Mouse (Mus musculus) testis, postnatal 10 days (tissue): ENCODE data around the gene Lrrc46.
A peak's percentile ranks its signal among the peaks of the same experiment; 100 is the strongest.

ENCODE experiments used
- DNase-seq: peaks from one replicate; pipeline ENCODE4 v3.0.0; 2021; ENCODE audit warnings: low spot score

Gene Lrrc46

DNA sequence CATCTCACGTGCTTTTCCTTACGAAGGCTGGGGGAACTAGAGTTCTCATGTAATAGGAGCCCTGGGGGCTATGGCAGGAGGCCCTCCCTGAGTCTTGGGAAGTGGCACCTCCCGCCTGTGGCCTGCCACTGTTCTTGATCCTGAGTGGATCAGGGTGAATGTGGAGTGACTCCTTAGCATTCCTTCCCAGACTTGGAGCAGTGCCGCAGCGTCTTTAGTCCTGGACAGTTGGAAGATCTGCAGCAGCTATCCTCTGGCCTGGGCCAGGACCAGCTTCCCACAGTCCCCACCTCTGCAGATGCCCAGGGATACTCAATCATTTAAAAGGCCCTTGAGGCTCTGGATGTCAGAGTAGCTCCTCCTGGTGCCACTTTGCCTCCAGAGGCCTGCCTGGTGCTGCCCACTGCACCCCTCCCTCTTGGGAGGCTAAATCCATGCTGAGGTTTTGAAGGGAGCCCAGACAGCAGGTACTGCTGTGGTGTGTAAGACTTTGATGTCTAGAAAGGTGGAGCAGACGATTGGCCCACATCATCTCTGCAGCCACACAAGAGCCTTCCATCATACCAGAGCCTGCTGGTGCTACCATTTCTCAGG is 8.4 kb upstream of the Lrrc46 start:
- DNase-seq: no peak

DNA sequence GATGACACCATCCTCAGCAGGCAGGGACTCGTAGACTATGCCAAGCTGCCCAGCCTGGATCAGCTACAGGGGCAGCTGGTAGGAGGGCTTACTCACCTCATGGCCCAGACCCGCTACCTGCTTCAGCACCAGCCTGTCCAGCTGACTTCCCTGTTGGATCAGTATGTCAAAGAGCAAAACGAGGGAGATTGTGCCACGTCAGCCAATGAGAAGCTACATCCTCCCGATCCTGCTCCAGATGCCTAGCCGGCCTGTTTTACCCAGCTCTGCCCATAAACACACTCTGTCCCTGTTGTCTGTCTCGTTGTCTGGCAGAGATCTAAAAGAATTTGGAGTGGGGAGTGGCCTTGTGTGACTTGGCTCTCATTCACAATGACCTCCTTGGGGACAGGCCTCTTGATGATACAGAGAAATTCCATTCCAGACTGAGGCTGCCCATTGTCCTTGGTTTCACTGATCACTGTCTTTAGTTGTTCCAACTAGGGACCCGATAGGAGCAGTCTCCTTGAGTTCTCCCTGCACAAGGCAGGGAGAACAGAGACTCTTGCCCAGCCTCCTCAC is 7.0 kb upstream of the Lrrc46 start:
- DNase-seq: no peak

DNA sequence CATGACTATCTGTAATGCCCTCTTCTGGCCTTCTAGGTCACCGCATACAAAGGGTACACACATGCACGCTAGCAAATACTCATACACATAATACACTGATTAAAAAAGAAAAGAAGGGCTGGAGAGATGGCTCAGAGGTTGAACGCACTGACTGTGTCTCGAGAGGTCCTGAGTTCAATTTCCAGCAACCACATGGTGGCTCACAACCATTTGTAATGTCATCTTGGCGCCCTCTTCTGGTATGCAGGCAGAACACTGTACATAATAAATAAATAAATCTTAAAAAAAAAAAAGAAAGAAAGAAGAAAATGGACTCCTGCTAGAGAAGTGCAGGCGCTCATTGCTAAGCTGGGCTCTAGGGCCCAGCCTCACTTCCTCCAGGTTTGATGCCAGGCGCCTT is 4.7 kb upstream of the Lrrc46 start:
- DNase-seq: no peak

DNA sequence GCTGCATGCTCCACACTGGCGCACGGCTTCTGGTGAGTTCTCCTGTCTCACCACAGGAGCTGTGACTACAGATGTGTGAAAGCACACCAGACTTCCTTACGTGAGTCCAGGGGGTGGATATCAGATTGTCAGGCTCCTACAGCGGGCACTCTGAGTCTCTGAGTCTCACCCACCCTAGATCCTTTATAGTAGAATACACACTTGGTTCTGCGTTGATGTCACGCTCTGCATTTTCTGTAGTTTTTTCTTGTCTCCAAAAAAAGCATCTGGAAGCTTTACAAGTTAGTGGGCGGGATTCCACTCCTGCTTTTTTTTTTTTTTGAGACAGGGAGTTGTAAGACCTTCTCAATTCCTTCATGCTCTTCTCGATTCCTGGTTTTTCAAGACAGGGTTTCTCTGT is 3.7 kb upstream of the Lrrc46 start:
- DNase-seq: no peak

DNA sequence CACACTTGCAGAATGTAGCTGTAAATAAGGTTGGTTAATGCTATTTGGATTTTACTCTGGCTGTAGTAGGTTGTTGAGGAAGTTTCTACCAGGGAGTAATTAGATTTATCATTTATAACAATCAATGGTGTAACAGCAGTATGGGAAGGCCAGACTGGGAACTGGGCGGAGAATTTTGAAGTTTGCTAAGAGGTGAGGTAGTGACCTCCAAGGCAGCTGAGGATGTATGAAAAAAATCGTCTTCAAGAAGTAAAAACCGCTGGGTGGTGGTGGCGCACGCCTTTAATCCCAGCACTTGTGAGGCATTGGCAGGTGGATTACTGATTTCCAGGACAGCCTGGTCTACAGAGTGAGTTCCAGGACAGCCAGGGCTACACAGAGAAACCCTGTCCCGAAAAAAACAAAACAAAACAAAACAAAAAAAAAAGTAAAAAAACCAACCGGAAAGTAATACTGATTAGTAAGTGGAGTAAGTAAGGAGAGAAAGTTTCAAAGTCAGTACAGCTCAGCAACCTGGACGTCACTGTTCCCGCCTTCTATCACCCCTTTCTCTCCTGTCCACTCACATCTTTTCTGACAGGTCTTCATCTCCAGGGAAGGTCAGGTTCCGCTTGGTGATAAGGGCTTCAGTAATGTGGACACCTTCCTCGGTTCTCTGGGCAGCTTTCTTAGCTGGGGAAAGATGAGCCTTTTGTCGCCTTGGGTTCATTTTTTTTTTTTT is 746 bp downstream of the Lrrc46 start:
- no peak for DNase-seq

DNA sequence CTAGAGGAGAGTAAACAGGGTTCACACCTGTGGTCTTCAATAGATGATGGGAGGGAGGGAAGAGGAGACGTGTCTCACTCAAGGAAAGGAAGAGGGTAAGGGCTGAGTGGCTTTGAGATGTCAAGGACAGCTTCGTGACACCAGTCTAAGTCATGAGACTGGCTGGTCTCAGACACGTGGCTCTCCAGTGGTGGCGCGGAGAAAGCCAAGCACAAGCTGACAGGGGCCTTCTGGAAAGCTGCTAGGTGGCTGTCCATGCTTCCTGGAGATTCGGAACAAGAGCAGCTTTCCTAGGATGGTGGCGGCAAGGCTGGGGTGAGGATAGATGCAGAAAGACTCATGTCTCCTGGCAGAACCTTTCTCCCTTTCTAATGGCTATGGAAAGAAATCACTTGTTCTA is 2.3 kb downstream of the Lrrc46 start:
- no peak for DNase-seq

DNA sequence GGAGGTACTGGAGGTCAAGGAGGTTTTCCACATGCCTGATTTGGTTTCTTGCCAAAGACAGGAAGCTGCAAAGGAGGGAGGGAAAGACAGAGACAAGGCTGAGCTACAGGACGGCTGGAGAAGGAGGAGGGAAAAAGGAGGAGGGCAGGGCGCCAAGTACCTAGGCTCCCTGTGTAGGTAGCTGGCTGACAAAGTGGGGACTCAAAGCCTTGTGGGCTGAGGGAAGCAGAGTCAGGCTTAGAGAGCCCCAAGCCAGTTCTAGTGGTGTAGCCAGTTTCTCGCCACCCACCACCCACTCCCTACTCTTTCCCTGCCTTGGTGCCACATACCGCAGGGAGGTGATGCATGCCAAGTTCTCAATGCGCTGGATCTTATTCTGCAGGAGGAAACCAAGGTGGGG is 5.1 kb downstream of the Lrrc46 start:
- DNase-seq: no peak

DNA sequence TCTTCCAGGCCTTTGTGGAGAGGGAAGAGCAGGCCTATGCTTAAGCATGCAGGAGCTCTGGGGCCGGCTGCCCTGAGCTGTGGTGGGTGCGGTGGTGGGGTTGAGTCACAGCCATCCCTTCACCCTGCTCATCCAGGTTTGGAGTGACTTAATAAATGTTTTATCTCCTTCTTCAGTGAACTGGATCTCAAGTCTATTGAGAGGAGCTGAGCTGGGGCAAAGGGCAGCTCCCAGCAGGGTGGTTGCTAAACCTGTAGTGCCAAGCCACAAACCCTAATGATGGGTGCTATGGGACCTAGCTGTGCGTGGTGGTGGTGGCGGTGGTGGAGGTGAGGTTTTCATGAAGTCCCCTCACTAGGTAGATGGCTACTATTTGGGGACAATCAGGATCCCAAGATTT is 7.4 kb downstream of the Lrrc46 start:
- DNase-seq: no peak

DNA sequence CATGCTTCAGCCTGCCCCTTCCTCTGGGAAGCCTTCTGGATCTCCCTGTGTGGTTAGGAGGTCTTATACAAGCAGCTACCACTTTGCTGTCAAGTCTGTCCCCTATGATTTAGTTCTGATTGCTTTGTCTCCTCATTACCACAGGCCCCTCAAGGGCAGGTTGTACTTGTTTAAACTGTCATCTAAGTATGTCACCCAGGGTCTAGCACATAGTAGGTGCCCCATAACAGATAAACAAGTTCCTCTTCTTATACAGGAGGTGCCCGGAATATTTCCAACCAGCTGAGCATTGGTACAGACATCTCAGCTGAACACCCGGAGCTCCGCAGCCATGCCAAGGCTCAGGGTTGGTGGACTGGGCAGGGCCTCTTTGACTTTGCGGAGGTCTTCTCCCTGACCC is 8.7 kb downstream of the Lrrc46 start:
- DNase-seq: no peak

DNA sequence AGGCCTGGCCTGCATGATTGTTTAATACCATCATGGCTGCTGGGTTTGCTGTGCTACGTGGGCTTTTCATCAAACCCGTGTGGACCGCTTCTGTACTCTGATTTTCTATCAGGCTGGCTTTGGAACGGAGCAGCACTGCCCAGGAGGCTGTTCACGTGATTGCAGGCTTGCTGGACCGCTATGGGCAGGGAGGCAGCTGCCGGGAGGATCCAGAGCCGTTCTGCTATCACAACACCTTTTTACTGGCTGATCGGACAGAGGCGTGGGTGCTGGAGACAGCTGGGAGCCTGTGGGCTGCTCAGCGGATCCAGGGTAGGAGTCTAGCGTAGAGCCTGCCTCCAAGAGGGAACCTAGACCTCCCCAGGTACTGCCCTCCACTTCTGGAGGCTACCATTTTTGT is 9.2 kb downstream of the Lrrc46 start:
- no peak for DNase-seq

DNA sequence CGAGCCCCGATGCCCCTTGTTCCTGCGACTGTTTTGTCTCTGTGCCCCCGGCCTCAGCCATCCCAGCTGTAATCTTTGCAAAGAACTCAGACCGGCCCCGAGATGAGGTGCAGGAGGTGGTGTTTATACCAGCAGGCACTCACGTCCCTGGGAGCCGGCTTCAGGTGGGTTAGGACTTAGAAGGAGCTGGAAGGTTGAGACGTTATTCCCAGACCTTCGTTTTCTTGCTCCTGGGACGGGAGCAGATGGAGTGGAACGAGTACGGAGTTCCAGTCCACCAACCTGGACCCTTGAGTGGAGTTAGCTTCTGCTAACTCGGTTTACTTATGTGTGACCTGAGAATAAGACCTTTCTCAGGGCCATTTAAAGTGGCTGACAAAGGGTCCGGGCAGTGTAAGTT is 10.8 kb downstream of the Lrrc46 start:
- DNase-seq: no peak

DNA sequence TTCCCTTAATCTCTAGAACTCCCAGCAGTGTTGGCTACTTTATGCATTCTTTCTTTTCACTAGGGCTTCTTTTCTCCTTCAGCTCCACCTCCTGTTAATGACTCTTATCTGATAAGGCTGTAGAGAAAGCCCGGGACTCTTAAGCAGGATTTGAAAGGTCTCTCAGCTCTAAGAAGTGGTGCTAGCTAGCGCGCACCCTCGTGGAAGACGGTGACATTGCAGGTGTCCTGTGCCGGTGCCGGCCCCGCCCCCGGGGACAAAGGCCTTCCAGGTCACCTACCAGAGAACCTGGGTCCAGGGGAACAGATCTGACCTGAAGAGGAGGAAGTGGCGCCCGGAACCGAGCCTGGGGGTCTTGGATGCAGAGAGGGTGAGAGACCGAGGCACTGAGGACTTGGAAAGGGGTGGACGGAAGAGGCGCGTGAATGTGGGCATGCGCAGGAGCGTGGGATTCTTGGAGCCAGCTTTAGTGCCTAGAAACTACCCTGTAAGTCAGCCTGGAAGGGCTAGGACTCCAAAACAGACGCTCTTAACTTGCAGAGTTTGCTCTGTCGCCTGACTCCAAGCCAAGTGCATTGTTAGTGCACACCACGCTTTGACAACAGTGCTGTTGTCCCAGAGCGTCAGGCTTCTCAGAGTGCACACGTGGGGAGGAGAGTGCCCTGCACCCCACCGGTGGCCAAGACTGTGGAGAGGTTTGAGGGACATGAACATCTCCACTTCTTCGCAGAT is 11.4 kb downstream of the Lrrc46 start, which contains the start of gene Scrn2:
Gene Scrn2, plus strand, starts transcription at position 253 of the 732 bp plus-strand sequence.
- DNase-seq: peak; percentile 90

DNA sequence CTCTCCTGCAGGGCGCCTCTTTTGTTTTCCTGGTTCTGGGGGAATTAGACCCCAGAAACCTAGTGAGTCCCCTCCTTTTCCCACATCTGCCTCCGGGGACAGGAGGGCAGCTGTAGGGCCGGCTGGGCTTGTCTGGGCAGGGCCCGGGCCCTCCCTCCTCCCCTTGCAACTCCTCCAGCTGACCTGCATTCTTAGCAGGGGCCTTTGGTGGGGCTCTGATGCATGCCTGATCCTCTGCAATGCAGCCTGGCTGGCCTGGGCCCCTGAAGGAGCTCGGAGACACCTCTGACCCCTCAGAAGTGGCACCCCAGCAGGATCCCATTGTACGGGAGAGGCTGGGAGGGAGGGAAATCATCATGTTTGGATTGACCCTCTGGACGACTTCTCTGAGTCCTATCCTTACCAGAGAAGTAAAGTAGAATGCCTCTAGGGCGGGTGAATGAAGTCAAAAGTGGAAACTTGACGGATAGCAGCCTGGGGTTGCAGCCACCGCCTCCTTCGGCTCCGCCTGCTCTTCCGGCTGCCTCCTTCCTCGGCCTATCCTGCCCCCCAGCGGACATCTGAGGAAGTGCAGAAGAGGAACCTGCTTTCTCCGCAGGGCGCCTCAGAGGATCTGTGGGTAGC is 15.4 kb downstream of the Lrrc46 start:
- DNase-seq: peak; percentile 93

DNA sequence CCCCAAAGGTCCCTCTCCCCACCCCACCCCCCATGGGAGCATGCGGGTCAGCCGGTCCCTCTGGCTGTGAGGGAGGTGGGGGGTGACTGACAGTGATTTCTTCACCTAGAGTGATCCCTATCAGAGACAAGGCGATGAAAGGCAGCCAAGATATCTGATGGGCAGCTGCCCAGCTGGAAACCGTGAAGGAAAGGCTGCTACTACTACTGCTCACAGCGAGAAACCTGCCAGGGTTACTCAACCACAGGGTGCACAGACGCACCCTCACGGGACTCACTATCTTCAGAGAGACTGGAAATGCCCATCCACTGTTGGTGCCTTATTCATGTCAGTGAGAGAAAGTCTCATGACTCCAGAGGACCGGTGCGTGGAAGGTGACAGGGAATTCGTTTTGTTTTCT is 16.2 kb downstream of the Lrrc46 start:
- no peak for DNase-seq

DNA sequence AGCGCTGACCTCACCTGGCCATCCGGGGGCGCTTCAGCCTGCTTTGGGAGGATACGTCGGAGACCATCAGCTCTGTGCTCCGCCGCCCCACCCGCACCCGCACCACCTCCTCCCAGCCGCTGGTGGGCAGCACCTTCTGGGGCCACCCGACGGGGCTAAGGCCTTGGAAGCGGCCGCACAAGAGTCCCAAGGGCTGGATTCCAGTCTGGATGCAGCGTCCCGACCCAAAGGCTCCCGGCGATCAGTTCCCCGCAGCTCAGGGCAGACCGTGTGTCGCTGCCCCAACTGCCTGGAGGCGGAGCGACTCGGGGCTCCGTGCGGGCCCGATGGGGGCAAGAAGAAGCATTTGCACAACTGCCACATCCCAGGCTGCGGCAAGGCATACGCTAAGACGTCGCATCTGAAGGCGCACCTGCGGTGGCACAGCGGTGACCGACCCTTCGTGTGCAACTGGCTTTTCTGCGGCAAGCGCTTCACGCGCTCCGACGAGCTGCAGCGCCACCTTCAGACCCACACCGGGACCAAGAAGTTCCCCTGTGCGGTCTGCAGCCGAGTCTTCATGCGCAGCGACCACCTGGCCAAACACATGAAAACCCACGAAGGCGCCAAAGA is 19.2 kb downstream of the Lrrc46 start:
- peak; percentile 86 for DNase-seq

DNA sequence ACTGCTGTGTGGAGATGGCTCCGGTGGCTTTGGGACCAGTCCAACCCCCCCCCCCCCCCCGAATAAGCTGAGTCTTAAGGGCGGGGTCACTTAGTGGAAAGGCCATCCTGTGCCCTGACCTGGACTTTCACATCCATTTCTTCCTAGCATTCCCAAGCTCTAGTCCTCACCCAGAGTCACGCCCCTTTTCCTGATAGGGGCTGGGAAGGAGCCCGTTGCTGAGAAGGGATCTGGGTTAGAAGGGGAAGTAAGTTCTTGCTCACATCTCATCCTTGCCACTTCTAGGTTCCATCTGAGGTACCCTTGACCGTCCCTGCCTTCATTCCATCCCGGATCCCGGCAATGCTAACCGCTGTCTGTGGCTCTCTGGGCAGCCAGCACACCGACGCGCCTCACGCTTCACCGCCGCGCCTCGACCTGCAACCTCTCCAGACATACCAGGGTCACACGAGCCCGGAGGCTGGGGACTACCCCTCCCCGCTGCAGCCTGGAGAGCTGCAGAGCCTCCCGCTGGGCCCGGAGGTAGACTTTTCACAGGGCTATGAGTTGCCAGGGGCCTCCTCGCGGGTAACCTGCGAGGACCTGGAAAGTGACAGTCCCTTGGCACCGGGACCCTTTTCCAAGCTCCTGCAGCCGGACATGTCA is 20.0 kb downstream of the Lrrc46 start:
- DNase-seq: no peak

DNA sequence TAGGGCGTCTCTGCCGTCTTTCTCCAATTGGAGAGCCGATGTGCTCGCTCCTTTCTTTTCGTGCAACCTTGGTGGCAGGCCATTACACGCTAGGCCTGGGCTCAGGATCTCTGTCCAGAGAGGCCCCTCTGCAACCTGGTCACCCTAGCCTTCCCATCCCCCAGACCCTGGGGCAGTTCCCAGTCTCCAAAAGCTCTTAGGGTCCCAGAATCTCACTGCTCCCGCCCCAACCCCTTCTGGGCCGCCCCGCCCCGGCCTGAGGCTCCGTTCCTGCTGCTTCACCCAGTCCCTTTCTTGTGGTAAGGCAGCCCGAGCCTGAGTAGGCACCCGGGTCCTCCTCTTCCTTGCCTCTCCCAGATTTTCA is 21.9 kb downstream of the Lrrc46 start:
- DNase-seq: no peak

DNA sequence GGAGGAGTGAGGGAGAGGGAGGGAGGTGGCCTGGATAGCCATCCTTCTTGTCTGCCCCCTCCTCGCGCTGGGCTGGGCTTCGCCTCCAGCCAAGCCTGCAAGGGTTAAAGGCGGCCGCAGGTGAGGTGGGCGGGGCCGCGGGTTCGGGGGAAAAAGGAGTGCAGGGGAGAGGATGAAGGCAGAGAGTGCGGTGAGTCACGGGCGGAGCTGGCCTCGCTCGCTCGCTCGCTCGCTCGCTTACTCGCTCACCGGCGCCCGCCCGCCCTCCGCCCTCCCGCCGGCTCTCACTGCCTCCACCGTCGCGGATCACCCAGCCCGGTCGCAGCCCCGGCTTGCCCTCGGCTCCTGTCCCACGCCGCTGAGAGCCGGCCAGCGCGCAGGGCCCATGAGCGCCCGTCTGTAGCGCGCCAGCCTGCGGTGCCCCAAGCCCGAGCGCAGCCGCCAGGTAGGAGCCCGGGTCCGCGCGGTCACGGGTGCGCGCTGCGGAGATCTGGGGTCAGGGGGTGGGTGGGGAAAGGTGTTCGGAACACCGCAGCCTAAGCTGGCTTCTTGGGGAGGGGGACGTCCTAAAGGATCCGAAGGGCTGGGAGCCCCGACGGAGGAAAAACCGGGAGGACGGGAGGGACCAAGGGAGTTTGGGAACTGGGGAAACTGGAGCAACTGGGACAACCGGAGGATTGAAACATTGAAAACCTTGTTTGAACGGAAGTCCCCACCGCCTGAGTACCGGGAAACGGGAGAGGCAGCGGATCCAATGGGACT is 22.4 kb downstream of the Lrrc46 start:
- no peak for DNase-seq

DNA sequence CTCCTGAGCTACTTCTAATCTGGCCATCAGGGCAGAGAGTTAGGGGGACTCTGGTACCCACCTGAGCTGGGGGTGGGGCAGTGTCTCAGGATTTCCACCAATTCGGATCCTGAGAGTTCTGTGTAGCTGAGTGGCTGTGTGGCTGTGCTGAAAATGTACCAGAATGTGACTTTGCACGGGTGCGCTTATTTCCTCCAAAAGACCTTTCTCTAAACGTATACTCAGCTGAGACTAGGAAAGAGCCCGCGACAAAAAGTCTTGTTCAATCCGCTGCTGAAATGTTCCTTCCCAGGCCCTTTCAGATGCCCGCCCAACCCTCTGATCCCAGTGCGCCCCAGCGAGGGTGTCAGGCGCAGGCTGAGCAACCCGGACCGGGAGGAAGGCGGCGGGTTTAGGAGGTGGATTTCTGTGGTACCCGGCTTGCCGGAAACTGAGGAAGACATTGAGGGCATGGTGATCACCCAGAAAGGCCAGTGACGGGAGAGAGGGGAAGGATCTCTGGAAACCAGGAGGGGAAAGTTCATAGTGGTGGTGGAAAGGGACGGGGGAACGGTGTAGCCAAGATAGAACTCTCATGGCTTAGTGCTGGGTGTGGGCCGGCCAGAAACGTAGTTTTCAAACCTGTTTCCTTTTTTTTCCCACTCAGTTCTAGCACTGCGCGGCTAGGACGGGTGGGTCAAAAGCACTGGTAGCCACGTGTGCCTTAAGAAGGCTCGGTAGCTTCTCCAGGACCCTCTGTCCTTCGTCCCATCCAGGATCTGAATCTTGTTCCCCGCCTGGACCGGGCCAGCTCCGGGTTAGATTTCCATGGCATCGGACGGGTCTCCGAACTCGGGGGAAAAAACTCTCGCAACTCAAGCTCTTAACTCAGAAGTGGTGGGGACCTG is 23.3 kb downstream of the Lrrc46 start:
- no peak for DNase-seq

DNA sequence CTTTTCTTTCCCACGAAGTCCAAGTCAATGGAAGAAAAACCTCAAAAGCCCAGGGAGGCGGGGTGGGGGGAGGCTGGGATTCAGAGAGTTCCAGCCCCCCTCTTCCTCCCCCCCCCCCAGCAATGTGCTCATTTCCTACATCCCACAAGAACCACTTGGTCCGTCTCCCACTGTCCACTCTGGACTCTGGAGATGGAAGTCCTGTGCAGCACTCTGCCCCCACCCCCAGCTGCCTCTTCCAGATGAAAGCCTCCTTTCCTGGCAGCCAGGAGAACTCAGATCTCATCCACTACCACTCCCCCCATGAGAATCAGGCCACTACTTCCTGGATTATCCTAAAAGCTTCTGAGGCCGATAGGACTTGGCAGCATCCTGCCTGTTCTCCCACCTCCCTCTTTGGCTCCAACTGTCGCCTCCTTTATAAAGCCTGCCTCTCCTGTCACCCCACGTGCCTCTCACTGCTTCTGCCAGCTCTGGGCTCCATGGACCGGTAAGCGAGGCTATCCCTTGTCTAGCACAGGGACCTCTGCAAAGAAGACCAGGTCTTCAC is 28.0 kb downstream of the Lrrc46 start, which contains the start of gene Sp6:
Gene Sp6, plus strand, starts transcription at position 274 of the 550 bp plus-strand sequence.
- DNase-seq: no peak
